Mouse (Mus musculus) cerebellum, adult 9-11 months (tissue): ENCODE results near the gene Ppp1ca.

Experiments used
- DNase-seq: peaks from one replicate; pipeline ENCODE4 v3.0.0; 2022

The Ppp1ca gene

DNA sequence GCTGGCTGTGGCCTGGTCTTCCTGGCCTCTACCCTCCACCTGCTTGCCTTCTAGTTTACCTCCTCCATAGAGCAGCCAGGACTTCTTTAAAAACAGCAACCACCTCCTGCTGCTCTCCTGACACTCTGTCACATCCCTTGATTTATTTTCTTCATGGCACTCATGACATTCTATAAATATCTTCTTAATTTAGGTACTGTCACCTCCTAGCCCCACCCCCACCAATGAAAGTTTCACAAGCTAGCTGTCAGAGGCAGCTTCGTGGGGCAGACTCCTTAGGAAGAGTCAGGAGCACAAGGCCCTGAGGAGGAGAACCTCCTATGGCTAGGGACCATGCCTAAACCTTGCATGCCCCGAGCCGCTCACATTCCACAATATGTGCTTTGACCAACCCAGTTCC is 4.6 kb upstream of the Ppp1ca start:
- no peak for DNase-seq

DNA sequence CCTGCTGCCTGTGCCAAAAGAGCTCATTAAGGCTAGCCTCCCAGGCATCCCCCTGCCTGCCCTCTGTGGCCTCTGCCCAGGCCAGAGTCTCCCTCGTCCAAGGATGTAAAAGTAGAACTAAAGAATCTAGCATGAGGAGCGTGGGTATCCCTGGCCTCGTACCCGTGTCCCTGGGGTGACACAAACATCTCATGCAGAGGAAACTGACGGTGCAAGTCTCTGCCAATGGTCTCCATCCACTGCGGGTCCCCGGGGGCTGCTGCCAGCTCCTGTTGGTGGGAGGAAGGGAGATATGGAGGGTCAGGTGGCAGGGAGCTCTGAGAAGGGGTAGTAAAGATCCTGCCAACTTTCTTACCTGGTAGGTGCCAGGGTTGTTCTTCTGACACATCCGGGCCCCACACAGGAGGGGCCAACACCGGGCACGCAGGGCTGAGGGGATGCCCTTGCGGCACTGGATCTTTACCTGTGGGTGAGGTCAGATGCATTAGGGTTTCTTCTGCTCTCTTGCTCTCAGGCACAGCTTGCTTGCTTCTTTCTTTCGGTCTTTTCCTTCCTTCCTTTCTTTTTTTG is 2.7 kb upstream of the Ppp1ca start:
- DNase-seq: peak; percentile 42

DNA sequence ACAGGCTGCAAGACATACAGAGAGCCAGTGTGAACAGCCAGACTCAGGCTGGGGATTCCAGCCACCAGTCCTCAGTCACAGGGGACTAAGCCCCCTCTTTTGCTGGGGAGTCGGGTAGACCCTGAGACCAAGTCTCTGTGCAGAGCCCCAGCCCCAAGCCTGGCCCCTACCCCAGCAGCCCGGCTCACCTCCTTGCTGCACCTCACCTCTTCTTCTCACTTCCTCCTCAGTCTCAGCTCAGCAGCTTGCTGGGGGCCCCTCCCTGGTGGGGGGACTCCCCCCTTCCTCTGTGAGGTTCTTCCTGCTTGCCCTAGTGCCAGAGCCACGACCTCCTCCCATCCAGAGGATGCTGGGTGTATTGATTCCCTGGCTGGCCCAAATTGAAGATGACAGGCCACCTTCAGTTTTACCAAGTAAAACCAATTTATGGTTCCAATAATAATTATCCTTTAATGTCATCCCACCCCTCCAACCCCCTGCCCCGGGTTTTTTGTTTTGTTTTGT is 982 bp upstream of the Ppp1ca start, which contains the start of gene Tbc1d10c:
TSS of gene Tbc1d10c (minus strand) at position 454 of the 504 bp plus-strand sequence.
- DNase-seq: peak; percentile 70

DNA sequence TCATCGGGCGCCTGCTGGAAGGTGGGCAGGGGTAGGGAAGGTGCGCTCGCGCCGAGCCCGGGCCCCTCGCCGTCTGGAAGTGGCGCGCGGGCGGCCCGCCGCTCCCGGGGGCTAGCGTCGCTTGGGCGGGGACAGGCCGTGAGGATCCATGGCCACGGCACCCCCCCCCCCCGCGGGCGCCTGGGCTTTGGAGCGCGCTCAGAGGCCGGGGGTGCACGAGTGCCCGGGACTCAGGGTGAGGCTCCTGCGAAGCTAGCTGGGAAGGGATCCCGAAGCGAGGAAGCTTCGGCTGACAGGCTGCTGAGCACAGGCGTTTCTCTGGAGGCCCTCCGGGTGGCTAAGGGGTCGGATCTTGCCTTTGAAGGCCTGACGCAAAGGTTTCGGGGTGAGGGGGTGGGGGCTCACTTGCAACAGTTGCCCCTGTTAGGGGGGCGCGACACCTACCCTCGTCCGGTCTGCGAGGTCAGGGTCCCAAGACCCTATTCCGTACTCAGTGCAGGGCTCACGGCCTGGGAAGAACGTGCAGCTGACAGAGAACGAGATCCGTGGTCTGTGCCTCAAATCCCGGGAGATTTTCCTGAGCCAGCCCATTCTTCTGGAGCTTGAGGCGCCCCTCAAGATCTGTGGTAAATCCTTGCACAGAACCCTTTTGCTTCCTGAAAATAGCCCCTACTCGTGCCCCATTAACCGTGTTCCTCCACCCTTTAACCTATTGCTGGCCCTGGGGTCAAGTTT is 553 bp downstream of the Ppp1ca start:
- DNase-seq: no peak

DNA sequence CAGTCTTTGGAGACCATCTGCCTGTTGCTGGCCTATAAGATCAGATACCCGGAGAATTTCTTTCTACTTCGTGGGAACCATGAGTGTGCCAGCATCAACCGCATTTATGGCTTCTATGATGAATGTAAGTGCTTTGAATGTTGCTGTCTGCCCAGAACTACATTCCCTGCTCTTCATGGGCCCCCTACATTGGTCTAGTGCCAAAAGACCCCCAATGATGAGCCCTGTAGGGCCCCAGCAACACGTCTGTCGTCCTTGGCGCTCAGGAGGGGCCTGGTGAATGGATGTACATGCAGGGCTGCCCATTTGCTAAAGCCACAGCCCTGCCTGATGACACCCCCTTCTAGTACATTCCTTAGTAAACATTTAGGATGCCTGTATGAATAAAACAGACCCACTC is 1.3 kb downstream of the Ppp1ca start:
- peak; percentile 67 for DNase-seq

DNA sequence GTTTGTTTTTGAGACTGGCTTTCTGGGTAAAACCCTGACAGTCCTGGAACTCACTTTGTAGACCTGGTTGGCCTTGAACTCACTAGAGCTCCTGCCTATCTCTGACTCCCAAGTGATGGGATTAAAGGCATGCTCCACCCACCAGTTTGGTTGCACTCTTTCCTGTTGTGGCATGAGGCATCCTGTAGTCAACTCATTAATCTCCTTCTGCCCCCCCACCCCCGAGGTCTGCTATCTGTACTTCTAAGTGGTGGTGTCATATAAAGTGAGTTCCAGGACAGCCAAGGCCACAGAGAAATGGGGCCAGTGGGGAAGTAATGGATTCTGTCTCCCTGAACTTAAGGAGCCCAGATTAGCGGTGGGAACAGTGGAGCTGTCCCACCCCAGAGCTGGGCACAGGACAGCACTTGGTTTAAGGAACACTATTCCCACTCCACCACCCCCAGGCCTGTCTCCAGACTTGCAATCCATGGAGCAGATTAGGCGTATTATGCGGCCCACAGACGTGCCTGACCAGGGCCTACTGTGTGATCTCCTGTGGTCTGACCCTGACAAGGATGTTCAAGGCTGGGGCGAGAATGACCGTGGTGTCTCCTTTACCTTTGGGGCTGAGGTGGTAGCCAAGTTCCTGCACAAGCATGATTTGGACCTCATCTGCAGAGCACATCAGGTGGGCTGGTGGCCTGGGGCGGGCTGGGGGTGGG is 2.3 kb downstream of the Ppp1ca start:
- DNase-seq: peak; percentile 49

DNA sequence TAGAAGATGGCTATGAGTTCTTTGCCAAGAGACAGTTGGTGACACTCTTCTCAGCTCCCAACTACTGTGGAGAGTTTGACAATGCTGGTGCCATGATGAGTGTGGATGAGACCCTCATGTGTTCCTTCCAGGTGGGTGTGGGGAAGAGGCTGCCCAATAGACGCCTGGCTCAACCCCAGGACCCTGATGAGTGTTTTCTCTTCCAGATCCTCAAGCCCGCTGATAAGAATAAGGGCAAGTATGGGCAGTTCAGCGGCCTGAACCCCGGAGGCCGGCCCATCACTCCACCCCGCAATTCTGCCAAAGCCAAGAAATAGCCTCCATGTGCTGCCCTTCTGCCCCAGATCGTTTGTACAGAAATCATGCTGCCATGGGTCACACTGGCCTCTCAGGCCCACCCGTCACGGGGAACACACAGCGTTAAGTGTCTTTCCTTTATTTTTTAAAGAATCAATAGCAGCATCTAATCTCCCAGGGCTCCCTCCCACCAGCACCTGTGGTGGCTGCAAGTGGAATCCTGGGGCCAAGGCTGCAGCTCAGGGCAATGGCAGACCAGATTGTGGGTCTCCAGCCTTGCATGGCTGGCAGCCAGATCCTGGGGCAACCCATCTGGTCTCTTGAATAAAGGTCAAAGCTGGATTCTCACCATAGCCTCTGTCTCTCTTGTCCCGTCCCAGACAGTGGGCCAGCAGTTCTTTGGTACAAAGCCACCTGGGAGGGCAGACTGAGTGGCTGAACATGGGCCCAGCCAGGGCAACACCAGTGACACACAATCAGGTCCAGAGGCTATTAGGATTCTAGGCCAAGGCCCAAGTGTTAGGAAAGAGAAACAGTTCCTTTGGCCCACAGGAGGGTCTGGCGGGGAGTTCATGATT is 3.1 kb downstream of the Ppp1ca start:
- peak; percentile 89 for DNase-seq

DNA sequence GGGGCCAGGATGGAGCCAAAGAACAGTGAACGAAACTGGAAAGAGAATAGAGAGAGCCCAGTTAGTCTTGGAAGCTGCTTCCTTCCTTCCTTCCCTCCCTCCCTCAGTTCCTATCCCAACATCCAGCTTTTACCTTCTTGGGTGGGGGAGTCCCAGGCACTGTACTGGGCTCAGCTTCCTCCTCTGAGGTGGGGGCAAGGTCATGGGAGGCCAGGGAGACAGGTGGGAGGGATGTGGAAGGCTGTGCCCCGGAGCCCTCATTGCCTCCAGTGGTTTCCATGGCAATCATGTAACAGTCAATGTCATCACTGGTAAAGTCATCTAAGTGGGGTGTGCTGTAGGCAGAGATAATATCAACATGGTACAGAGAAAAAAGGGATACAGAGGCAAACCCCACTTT is 4.2 kb downstream of the Ppp1ca start:
- DNase-seq: no peak

DNA sequence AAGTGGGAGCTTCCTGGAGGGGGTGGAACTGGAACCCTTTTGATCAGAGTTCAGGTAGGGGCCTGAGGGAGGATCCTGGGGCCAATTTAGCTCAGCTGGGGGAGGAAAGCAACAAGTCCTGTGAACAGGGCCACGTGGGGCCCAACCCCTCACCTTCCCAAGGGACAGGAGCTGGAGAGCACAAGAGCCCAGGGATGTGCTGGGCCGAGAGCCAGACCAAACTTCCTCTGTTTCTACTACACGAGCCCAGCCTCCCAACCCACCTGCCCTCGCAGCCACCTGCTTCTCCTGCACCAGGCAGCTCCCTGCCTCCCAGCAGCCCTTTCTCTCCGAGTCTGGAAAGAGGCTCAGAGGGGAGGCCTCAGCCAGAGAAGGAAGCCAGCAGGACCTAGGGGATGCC is 4.7 kb downstream of the Ppp1ca start:
- peak; percentile 62 for DNase-seq

DNA sequence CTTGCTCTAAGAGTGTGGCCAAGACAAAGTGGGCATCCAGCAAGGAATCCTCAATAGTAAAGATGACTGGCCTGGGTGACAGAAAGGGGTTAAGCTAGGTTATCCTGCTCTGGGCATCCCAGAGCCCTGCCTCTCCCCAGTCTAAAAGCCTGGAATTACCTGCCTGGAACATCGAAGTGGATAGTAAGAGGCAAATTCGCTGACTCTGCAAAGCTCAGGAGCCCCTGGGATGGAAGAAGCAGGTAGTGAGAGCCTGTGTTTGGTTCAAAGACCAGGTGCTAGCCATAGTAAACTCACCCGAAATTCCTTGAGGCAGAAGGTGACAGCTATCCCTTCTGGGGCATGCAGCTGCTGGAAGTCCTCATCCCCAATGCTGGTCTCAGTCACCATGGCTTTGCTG is 5.3 kb downstream of the Ppp1ca start:
- no peak for DNase-seq

DNA sequence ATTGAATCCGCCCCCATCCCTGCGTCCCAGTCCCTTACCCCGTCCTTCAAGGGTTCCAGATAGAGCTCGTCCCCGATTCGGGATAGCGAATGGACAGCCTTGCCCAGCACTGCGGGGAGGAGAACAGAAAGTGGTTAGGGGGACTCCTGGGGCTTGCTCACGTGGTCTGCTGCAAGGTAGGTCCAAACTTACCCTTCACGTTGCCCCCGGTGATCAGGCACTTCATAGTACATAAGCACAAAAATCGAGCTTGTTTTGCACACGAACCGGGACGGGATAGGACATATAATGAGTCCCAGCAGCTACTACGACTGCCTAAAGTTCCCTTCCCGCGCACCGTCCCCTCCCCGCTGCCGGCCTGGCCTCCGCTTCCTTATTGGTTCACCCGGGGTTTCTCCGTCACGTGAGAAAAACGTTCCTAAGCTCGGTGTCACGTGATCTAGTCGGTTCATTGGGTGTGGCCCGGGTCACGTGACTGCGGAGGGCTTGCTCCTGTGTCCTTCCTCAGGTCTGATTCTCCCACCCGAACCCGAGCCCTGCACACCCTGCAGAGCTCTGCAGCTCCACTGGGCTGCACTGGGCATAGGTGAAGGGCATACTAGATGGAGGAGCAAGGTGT is 9.5 kb downstream of the Ppp1ca start, which contains the start of gene Rad9a:
TSS of gene Rad9a (minus strand) at position 372 of the 619 bp plus-strand sequence.
- peak; percentile 98 for DNase-seq

DNA sequence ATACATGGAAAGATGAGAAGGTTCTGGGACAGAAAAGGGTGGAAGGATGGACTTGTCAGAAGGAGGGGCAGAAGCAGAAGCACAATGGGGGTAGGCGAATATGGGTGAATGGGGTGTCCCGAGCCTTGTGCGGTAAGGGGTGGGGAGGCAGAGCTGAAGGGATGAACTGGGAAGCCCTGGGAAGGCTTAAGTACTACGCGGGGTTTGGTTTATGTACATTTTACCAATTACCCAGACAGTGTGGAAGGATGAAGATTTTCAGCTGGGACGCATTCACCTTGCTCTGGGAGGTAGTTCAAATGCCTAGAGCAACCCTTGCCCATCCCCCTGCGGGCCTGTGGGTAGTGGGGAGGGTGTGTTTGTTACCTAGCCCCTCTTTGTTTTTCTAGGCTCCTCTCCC is 10.3 kb downstream of the Ppp1ca start:
- peak; percentile 49 for DNase-seq

DNA sequence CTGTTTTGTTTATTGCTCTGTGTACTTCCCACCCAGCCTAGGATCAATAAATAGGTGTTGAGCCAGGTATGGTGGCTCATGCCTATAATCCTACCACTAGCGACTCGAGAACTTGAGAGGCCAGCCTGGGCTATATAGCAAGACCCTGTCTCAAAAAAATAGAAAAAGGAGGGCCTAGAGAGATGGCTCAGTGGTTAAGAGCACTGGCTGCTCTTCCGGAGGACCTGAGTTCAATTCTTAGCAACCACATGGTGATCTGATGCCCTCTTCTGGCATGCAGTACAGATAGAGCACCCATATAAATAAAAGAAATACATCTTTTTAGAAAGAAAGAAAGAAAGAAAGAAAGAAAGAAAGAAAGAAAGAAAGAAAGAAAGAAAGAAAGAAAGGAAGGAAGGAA is 11.3 kb downstream of the Ppp1ca start:
- DNase-seq: no peak

DNA sequence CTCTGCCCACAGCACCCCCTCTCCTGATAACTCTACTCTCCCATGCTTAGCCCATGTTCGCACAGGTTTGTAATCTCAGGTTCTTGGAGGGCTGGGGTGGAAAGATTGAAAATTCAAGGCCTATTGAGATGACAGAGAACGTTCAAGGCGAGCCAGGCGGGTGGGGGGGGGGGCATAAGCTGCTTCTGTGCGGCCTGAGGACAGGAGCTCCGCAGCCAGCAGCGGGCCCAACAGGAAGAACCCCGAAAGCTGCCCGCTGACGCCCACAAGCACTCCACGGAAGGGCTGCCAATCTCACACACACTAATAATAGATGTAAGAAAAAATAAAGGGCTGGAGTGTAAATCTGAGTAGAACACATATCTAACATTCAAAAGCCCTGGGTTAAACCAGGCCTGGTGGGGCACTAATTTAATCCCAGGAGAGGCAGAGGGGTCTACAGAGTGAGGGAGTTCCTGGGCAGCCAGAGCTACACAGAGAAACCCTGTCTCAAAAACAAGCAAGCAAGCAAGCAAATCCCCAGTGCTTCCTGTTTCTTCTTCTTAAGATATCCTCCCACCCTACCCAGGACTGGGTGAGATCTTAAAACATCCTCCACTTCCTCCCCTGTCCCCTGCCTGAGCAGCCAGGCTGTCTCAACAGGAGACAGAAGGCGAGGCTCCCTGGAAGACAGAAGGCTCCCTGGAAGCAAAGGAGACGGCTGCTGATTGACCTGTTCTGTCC is 11.9 kb downstream of the Ppp1ca start:
- no peak for DNase-seq

DNA sequence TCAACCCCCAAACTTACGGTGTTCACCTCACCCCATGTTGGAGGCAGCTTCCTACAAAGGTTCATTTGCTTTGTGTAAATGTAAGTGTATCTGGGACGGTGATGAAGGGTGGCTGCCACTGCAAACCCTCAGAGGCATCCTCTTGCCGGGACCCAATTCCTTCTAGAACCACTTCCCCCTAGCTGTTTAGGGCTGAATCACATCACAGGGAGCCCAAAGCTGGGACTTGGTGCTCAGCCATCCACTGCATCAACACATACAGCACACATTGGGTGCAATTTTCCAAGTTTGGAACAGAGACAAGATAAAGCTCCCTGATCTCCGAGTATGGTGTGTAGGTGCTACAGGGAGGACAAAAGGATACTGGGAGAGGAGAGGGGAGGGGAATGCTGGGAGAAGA is 13.0 kb downstream of the Ppp1ca start:
- no peak for DNase-seq

DNA sequence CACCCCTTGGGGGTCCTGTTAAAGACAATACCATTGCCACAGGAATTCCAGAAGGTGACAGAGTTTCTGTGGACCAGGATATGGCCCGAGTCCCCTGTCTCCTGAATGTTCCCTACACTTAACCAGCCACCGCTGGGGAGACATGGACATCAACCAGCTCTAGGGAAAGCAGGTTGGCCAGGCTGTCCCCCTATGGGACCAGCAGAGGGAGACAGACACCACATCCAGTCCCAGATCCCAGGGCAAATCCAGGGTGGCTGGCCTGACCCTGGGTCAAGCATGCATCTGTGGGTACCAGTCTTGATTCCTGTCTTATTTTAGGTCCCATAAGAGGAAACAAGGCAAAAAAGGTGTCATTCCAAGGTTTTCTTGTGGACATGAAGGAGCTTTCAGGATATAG is 15.1 kb downstream of the Ppp1ca start:
- DNase-seq: peak; percentile 71

DNA sequence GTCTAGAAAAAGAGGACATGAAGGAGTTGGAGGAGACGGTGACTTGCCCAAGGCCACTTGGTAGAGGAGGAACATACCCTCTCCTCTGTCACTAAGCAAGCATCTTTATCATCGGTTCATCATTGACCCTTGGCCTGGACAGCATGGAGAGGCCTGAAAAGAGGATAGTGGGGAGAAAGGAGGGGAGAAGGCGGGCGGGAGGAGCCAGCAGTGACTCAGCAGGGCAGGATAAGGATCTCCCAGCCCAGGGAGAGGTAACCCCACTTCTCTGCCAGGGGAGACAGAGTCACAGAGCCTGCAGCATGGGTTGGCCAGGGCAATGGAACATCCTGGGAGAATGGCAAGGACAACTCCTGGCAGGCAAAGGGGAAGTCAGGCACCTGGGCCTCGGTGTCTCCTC is 16.7 kb downstream of the Ppp1ca start:
- DNase-seq: no peak

DNA sequence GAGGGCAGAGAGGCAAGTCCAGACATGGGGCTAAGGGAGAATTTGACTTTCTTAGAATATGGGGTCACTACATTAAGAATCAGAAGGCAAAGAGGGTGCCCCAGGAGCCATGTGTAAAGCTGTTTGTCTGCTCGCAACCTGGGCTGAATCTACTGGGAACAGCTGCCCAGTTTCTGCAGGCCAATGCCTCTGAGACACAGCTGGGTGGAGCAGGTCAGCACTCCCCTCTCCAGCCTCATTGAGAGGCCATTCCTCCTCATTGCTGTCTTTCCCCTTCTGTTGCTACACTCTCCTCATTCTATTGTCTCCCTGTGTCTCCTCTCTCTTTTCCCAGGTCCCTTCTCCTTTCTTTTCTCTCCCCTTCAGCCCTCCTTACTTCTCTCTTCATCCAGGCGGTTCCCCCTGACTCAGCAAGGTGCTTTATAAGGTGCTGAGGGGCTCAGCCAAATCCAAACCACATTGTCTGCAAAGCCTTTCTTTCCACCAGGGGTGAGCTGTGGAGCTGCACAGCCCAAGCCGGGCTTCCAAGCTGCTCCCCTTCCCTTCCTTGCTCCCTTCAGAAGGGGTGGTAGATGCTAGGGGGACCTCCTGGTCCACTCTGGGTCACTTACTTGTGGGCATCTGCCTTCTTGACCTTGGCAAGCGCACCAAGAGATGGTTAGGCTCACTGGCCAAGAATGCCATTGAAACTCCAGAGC is 20.2 kb downstream of the Ppp1ca start:
- no peak for DNase-seq

DNA sequence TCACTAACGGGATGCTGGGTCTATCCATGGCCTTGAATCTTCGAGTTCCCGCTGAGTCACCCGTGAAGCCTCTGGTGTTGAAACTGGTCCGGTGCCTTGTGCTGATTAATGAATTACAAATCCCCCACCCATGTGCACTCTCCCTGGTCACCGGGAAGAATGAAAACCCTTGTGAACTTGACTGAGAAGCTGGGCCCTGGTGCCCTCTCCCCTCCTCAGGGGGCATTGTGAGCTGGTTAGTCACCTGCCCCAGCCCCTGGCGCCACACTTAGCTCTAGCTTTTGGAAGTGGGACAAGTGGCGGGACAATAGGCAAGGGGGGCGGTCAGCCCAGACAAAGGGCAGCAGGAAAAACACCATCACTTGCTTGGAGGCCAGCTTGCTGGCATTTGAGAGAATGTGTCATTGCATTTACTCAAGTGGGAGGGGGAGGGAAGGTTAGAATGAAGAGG is 21.7 kb downstream of the Ppp1ca start:
- no peak for DNase-seq

DNA sequence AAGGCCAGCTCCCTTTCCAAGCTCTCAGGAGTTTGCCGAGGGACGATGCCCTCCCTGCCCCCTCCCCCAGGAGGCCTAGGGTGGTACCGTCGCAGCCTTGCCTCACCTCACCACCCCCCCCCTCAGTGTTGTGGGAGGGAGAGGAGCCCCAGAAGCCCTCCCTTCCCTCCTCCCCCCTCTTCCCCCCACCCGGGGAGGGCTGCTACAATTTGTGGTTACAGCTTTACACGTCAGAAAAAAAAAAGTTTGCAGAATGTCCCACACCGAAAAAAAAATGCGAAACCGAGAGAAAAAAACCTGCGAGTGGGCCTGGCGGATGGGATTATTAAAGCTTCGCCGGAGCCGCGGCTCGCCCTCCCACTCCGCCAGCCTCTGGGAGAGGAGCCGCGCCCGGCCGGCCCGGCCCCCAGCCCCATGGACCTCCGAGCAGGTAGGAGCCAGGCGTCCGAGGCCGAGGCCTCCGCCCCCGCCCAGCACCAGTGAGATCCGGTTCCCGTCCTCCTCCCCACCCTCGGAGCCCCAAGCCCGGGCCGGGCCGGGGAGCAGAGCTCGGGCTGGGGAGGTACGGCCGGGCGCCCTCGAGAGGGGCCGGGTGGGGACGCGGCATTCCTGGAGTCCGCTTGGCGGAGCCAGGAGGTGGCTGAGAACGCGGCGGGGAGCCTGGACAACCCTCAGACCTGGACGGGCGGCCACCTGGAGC is 22.4 kb downstream of the Ppp1ca start, which contains the start of the genes Clcf1 and AC109138.7:
TSS of gene Clcf1 (plus strand) at position 168 of the 700 bp plus-strand sequence.
TSS of gene AC109138.7 (plus strand) at position 287 of the 700 bp plus-strand sequence.
- no peak for DNase-seq
